Mouse (Mus musculus) embryonic fibroblast, embryonic 13.5 days (primary cell): ENCODE data around the gene Trub1.

ENCODE experiments used
- CTCF ChIP-seq: IDR thresholded peaks from 2 replicates; pipeline ENCODE4 v1.5.1; 2011; ENCODE audit warnings: mild to moderate bottlenecking, control low read depth, low read length, moderate library complexity, borderline replicate concordance; ENCODE audit not compliant: insufficient read depth
- POLR2A ChIP-seq: IDR thresholded peaks from 2 replicates; pipeline ENCODE4 v1.6.1; 2011; ENCODE audit warnings: low read depth, mild to moderate bottlenecking, control low read depth, low read length, moderate library complexity

DNA sequence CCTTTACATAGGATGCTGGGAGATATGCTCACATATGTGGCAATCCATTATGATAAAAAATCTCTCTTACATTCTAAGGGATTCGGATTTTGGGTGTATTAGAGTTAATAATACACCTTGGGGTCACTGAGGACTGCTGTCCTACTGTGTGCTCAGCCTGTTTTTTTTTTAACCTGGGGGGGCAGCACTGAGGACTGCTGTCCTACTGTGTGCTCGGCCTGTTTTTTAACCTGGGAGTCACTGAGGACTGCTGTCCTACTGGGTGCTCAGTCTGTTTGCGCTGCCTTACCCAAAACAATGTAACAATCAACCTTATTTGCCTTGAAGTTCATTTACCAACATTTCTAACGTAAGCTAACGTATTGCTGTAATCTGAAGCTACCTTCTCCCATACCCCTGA is 47.5 kb downstream of the Trub1 start:
- TF ChIP-seq CTCF (no peak), POLR2A (no peak)
